Mouse (Mus musculus) layer of hippocampus, adult 11-12 months (tissue): ENCODE measurements around the gene Naa40.
A peak's percentile ranks its signal among the peaks of the same experiment; 100 is the strongest.

Experiments
- DNase-seq: peaks from one replicate; pipeline ENCODE4 v3.0.0; 2022; ENCODE audit warnings: low spot score

The Naa40 gene

GRCm38 (mm10) chr19:7265478-7266191 lies 24.7 kb upstream of the Naa40 start:
- DNase-seq: no peak

GRCm38 (mm10) chr19:7264766-7265331 lies 23.9 kb upstream of the Naa40 start:
- DNase-seq: no peak

- DNase-seq: peak; percentile 77
Observed at GRCm38 (mm10) chr19:7264088-7264765, 23.2 kb upstream of the Naa40 start.

- no peak for DNase-seq
Observed at GRCm38 (mm10) chr19:7262592-7262991, 21.6 kb upstream of the Naa40 start.

GRCm38 (mm10) chr19:7261964-7262363 lies 21.0 kb upstream of the Naa40 start:
- DNase-seq: no peak

GRCm38 (mm10) chr19:7261476-7261875 lies 20.5 kb upstream of the Naa40 start:
- DNase-seq: no peak

- no peak for DNase-seq
Observed at GRCm38 (mm10) chr19:7257881-7258280, 16.9 kb upstream of the Naa40 start.

- no peak for DNase-seq
Observed at GRCm38 (mm10) chr19:7246021-7246420, 5.0 kb upstream of the Naa40 start.

- DNase-seq: no peak
Observed at GRCm38 (mm10) chr19:7240291-7240690, 692 bp downstream of the Naa40 start.

- DNase-seq: no peak
Observed at GRCm38 (mm10) chr19:7239574-7239973, 1.4 kb downstream of the Naa40 start.

GRCm38 (mm10) chr19:7236742-7237141 lies 4.2 kb downstream of the Naa40 start:
- no peak for DNase-seq

GRCm38 (mm10) chr19:7236011-7236410 lies 5.0 kb downstream of the Naa40 start:
- no peak for DNase-seq

- DNase-seq: no peak
Observed at GRCm38 (mm10) chr19:7235461-7235860, 5.5 kb downstream of the Naa40 start.

- DNase-seq: peak; percentile 87
Observed at GRCm38 (mm10) chr19:7234537-7235221, 6.3 kb downstream of the Naa40 start.

GRCm38 (mm10) chr19:7226511-7226914 lies 14.5 kb downstream of the Naa40 start:
- no peak for DNase-seq

- DNase-seq: no peak
Observed at GRCm38 (mm10) chr19:7225096-7225690, 15.8 kb downstream of the Naa40 start.

GRCm38 (mm10) chr19:7224253-7224652 lies 16.7 kb downstream of the Naa40 start:
- no peak for DNase-seq

GRCm38 (mm10) chr19:7223488-7223887 lies 17.5 kb downstream of the Naa40 start:
- DNase-seq: no peak

GRCm38 (mm10) chr19:7222196-7222595 lies 18.8 kb downstream of the Naa40 start:
- DNase-seq: no peak

GRCm38 (mm10) chr19:7218753-7219152 lies 22.2 kb downstream of the Naa40 start:
- DNase-seq: no peak

GRCm38 (mm10) chr19:7217926-7218267 lies 23.1 kb downstream of the Naa40 start:
- DNase-seq: no peak

GRCm38 (mm10) chr19:7217162-7217925 lies 23.6 kb downstream of the Naa40 start, which contains the start of gene Cox8a:
Cox8a (minus strand) TSS chr19:7217616.
- DNase-seq: peak; percentile 97
